Mouse (Mus musculus): ENCODE results near the gene Zc3h14.

- TF ChIP-seq CTCF (conservative IDR thresholded peaks at IDR 0.05; ENCODE audit: low read length) (no peak), POU5F1 (IDR thresholded peaks at IDR 0.05; ENCODE audit: borderline replicate concordance, low read length) (no peak), NANOG (IDR thresholded peaks at IDR 0.05; ENCODE audit: borderline replicate concordance, low read length) (no peak)
Measured at GRCm38 (mm10) chr12:98703554-98703953, 43.2 kb upstream of the Zc3h14 start.

Measured in E14TG2a.4 (cell line).